In genomic region chrX:71540821-71541510, GRCm38 (mm10) we compare ENCODE assay signal across 11 mouse cellular contexts. TPM values are rescaled to one million over a fixed set of nuclear protein-coding genes. Genes with fewer than 3 reads are reported as not detected.
DNase-seq lines count a peak whose midpoint lies in the region; ATAC-seq lines count a peak whose summit lies in the region.
"Had no signal": no experiment of that assay in that cellular context is flagged by ENCODE, and none has a peak within 500 bp of the region (broad histone marks: within the 10 kb centered on the region; RNA-seq: fewer than 3 reads in every experiment).

No protein-coding gene starts in this region.

- peak; percentile 58 for DNase-seq in kidney, adult 18-20 months
- DNase-seq in brain, adult 2 months (ENCODE audit: low read depth, low spot score), result peak; percentile 16
- DNase-seq in kidney, adult 9 months, result peak; percentile 55
- DNase-seq in lung, postnatal 25 days (ENCODE audit: low spot score), result peak; percentile 18
- no peak for DNase-seq in MN1 (ENCODE audit: low spot score)
- no peak for DNase-seq in frontal cortex, postnatal 14 days (ENCODE audit: low spot score in 2 of 2)
- DNase-seq: right cerebral cortex, postnatal 25 days had no signal

- no peak for ATAC-seq in kidney, embryonic 14.5 days (ENCODE audit: low FRiP score, low TSS enrichment)
- ATAC-seq: midbrain, embryonic 15.5 days had no signal

- no peaks in the 10 kb centered on the region for H3K9me3 ChIP-seq in kidney, embryonic 14.5 days (ENCODE audit: control insufficient read depth, low read length)
- H3K9me3 ChIP-seq: midbrain, embryonic 15.5 days; neural tube, embryonic 13.5 days had no signal

- 82% methylated on average over 7 of the region's 7 CpGs for WGBS in kidney, embryonic 14.5 days

- no peaks in the 10 kb centered on the region for H3K36me3 ChIP-seq in kidney, embryonic 14.5 days (ENCODE audit: control insufficient read depth, insufficient read depth, low read length)
- H3K36me3 ChIP-seq: midbrain, embryonic 15.5 days; neural tube, embryonic 13.5 days had no signal

- no peak overlapping the region for H3K4me3 ChIP-seq in kidney, embryonic 14.5 days (ENCODE audit: low read length)
- H3K4me3 ChIP-seq: layer of hippocampus, adult 2 months; midbrain, embryonic 15.5 days; neural tube, embryonic 13.5 days had no signal

- H3K9ac ChIP-seq in kidney, embryonic 14.5 days (ENCODE audit: low read depth, low read length), result no peak overlapping the region
- H3K9ac ChIP-seq: midbrain, embryonic 15.5 days; neural tube, embryonic 13.5 days had no signal

- no peaks in the 10 kb centered on the region for H3K4me1 ChIP-seq in kidney, embryonic 14.5 days (ENCODE audit: control insufficient read depth, insufficient read depth, low read length)
- H3K4me1 ChIP-seq: midbrain, embryonic 15.5 days; neural tube, embryonic 13.5 days had no signal

- no peak overlapping the region for H3K27ac ChIP-seq in kidney, embryonic 14.5 days (ENCODE audit: low read depth, low read length)
- H3K27ac ChIP-seq: layer of hippocampus, adult 2 months; midbrain, embryonic 15.5 days; neural tube, embryonic 13.5 days had no signal

- H3K4me2 ChIP-seq in kidney, embryonic 14.5 days (replicated peaks; ENCODE audit: low read depth, low read length), result no peak overlapping the region
- H3K4me2 ChIP-seq: midbrain, embryonic 15.5 days; neural tube, embryonic 13.5 days had no signal

- H3K27me3 ChIP-seq in kidney, embryonic 14.5 days (ENCODE audit: control insufficient read depth, insufficient read depth, low read length), result no peaks in the 10 kb centered on the region
- H3K27me3 ChIP-seq: midbrain, embryonic 15.5 days; neural tube, embryonic 13.5 days had no signal

RNA-seq across cellular contexts. Expression of gene Hmgb3, which starts 14.8 kb away (rescaled TPM):
- 317 and 331 TPM in 2 replicates for polyA plus RNA-seq in kidney, embryonic 14.5 days (2014; fragmentation: Nextera tagmentation; extraction: Ambion mirVana)

RNA-seq across cellular contexts. Expression of gene Cd99l2, which starts 48.3 kb away (rescaled TPM):
- 19.9 and 21.1 TPM in 2 replicates for polyA plus RNA-seq in kidney, embryonic 14.5 days (2014; fragmentation: Nextera tagmentation; extraction: Ambion mirVana)

Comparison
In these comparisons a context has a peak if more than half of its experiments do, and no peak if none do; other contexts are left out.
1. DNase-seq: peak in kidney, adult 18-20 months (single experiment), brain, adult 2 months (single experiment), kidney, adult 9 months (single experiment) and lung, postnatal 25 days (single experiment); none in MN1 (single experiment) and frontal cortex, postnatal 14 days (0 of 2).